Mouse (Mus musculus) adrenal gland, postnatal 36 days (tissue): ENCODE data around the gene Fam155a. TPM values are rescaled to one million over a fixed set of nuclear protein-coding genes. Genes with fewer than 3 reads are reported as not detected.
A peak's percentile ranks its signal among the peaks of the same experiment; 100 is the strongest.
"Not testable (repeated sequence)": the region's sequence is repeated elsewhere in the genome, so short reads cannot be mapped to it uniquely, and the experiment has no call there.

Experiments used
- DNase-seq, 2 experiments: peaks; one replicate each; pipeline ENCODE4 v3.0.0; 2021; ENCODE audit warnings: mixed read lengths in 1 of 2
- total RNA-seq, 2 experiments: library from RNA; stranded (reverse); gene quantifications; 2 replicates each; pipeline ENCODE4 v1.2.3; 2021

Fam155a gene
- total RNA-seq, 2 experiments from 2014 or later = 3.9 to 5.1 TPM

DNA sequence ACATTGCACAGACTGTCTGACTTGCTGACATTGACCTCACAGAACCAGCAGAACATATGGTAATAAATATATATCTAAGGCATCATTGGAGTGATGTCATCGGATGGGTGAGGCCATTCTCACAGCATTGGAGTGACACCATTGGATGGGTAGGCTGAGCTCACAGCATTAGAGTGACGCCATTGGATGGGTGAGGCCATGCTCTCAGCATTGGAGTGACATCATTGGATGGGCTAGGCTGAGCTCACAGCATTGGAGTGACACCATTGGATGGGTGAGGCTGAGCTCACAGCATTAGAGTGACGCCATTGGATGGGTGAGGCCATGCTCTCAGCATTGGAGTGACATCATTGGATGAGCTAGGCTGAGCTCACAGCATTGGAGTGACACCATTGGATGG, 110.9 kb downstream of the Fam155a start:
- not testable (repeated sequence) for DNase-seq

DNA sequence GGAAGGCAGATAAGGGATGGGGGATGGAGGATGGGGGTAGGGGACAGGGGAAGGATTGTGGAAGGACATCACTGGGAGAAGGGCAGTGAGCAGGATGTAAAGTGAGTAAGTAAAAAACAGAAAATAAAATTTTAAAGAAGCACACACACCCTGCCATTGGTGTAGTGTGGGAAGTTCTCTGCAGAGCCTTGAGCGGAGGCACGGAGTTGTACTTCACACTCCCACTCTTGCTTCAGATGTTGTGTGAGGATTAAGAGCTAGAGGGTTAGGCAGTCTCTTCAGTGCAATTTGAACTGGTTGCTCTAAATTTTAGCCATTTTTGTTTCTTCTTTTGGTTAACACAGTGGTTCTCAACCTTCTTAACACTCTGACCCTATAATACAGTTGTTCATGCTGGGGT, 114.1 kb downstream of the Fam155a start:
- no peak for DNase-seq

DNA sequence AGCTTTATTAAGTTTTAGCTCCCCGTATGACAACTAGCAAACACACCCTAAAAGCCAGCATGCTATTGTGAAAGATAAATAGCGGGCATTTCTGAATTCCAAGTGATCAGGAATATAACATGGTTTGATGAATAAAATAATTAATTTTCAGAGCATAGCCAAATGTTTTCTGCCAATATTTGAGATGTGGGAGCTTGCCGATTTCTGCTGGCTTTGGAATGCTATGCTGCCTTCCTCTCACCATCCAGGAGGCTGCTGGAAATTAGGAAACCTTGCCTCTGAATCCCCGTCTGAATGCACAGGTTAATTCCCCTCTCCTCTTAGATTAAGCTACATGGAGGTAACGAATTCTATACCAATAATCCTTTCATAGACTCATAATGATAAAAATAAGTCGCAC, 116.1 kb downstream of the Fam155a start:
- DNase-seq = no peak

DNA sequence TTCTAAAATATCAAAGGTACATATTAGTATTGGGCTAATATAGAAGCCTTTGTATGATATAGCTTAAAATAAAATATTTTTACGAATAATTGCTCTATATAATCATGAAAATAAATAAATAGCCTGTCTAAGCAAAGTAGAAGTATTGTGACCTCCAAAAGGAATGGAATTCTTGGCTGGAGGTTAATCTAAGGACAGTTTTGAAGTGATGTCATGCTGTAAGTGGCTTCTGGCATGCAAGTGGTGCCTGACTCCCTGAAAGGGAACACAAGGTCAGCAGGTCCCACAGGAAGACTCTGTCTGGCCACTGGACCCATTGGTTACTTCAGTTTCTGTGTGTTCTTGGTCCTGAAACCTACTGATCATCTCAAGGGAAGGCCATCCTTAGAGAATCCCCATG, 117.3 kb downstream of the Fam155a start:
- DNase-seq = no peak

DNA sequence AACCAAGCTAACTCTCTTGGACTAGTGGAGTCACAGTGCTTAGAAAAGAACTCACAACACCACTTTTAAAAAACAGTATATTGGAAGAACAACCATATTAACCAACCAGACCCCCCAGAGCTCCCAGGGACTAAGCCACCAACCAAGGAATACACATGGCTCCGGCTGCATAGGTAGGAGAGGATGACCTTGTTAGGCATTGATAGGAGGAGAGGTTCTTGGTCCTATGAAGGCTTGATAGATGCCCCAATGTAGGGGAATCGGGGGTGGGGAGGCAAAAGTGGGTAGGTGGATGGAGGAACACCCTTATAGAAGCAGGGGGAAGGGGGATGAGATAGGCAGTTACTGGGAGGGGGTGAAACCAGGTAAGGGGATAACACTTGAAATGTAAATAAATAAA, 132.8 kb downstream of the Fam155a start:
- no peak for DNase-seq

DNA sequence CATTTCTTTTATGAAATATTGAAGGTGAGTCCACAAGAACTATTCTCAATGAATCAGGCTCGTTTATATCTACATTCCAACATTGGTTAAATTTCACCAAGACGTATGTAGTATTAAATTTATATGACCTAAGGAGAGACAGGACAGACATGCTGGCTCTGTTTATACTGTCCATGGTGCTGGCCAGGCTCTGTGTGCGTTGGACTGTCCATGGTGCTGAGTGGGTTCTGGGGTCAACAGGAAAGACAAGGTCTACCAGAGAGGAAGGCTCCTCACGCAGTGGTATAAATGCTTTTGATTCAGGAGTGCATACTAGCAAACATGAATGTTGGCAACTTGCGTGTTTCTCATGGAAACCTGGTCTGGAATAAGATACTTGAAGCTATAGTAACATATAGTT, 135.7 kb downstream of the Fam155a start:
- DNase-seq = peak; percentile 3 to 22

DNA sequence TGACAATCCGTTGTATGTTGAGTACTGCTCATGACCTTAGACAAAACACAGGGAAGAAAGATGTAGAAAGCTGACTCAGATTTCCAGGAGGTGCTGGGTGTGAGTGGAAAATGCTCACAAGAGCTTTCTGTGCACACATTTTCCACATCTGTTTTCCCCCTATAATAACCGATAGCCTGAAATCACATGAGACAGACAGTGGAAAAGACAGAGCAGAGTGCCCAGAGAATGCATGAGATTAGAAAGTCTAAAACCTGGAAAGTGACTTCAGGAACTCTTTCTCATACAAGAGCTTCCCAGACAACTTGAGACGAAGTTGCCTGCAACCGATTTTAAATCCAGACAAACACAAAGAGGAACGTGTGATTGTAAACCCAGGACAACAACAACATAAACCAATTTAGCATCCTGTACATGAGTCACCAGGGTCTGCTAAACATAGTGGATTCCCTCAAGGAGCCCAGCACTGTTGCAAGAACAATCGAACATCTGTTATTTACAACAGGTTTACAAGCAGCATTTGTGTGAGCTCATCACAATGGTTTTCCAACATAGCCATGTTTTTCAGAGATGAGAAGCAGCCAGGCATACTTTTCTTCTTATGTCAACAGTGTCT, 163.8 kb downstream of the Fam155a start:
- DNase-seq = no peak

DNA sequence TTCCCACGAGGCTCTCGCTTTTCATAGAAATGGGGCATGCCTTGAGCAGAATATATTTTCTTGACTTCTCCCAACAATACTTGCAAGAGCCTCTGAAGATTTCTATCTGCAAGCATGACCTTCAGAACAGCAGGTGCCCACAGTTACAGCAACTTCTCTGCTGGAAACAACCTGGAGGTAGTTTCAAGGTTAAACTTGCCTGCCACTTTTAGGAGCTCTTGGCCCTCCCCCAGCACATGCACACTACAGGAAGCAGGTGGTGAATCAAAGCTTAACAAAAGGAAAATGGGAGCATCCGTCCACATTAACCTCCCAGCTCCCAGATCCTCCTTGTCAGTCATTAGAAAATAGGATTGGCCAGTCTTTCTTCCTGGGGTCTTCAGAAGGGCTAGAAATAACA, 175.0 kb downstream of the Fam155a start:
- DNase-seq = no peak

DNA sequence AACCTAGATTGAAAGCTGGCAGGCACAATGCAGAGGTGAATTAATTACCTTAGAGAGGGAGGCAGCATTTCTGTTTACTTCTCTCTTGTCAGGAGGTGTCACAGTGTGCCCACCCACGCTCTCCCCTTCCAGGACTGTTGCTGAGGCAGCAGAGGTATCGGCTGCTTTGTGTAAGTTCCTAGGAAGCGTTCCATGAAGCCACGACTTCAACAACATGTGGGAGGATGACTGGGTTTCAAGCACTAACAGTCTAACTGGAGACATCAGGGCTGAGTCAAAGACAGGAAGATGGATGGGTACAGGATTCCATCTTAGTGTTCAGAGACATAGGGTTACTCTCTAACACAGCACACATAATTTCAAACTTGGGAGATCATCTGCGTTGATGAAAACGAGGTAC, 189.1 kb downstream of the Fam155a start:
- DNase-seq = no peak

DNA sequence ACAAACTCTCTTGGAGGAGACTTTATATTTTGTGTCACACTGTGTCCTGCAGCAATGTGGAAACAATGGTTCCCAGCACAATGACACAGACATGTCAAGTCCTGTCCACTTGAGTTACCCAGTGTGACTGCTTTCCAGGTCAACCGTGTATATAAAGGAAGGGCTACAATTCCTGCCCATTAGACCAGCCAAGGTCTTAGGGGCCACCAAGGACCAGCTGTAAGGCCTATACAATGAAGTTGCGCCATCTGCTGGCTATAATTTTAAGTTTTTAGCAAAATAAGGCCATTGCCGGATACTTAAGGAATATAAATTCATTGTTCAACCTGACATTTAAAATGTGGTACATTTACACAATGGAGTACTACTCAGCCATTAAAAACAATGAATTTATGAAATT, 190.8 kb downstream of the Fam155a start:
- DNase-seq = peak in 1 of 2 experiments; percentile 6

DNA sequence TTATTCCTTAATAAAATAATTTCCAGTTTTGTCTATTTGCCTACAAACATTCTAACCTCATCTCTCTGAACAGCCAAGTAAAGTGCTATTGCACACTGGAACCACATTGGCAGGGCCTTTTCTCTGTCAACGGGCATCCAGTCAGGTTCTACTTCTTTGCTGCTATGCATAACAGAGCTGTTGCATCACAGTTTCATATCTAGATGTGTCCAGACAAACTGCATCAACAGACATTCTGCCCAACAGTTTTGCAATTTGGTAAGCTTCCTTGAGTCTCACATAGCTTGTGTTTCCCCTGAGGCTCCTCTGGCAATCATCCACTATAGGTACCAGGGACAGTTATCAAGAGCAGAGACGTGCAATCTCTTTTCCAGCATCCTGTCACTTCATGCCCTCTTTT, 199.0 kb downstream of the Fam155a start:
- DNase-seq = no peak

DNA sequence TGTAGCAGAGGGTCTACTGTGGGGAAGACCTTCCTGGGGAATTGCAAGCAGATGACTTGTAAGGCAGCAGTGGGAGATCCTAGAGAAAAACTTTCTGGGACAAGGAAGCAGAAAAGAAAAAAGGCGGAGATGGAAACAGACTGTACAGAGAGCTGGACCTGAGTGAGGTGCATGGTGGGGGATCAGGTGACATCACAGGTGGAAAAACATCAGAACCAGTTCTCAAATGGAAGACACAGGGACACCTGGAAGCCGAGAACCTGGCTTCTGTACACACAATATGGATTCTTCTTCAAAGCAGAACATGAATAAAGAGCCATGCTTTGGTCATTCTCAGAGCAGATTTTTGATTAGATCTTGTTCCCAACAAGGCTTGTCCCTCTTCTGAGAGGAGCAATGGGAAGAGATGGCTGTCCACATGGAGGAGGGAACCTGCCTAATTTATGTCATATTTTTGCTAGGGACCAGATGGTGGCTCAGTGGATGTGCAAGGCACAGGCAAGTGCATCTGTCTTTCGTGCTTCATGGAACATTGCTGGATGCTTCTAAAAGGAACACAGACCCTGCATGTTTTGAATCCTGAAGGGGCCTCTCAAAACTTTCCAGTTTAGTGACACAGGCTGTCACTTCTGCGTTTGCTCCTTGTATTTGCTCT, 201.3 kb downstream of the Fam155a start:
- DNase-seq = no peak

DNA sequence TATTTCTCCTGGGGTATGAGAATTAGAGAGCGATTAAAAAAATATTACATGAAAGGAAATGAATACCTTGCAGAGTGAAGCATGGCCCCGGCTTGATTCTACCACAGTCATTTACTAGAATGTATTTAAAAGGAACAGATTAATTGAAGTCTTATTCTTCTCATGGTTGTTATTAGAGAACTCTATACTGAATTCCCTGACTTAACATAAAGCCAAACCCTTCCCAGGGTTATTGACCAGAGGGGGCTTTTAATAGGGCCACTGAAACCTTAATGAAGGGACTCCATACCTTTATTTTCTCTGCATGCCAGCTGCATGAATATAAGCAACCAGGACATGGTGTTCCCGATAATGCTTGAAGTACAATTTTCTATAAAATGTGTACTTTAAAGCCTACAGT, 221.8 kb downstream of the Fam155a start:
- no peak for DNase-seq

DNA sequence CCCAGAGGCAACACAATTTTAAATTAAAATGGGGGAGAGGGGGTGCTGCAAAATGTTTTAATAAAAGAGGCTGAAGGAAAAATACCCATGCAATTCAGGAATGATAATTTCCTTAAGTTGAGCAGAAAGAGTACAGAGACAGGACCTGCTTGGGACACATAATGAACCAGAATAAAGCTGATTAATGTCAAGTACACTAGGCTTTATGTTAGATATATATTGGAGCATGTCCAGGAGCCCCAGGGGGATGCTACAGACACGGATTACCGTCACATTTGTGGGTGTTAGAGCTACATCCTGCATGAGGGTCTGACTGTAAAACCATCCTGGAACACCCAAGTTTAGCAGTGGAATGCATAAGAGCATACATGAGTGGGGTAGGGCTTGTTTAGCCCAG, 223.4 kb downstream of the Fam155a start:
- no peak for DNase-seq

DNA sequence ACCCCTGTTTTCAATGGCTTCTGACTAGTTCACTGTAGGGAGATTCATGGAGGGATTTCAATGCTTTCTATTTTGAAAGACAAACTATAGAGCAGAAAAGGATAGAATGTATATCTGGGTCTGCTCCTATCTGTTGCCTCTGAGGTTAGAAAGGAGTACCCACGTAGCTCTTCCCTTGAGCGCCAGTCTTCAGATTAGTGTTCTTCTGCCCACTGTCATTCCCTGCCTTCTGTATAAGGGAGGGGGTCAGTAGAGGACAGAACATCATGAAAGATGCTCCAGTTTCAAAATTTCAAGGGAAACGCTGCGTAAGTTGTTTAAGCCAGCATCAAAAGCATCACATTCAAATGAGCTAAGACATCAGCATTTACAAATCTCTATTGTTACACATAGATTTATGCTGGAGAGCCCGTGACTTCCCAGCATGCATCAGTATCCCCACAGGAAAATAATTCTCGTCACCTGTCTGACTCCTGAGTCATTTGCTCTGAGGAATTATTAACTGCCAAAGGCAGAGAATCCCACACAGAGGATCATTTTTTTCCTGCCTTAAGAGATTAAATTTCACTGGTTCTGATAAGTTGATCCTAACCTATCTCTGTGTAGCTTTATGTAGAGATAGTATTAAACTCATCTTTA, 223.9 kb downstream of the Fam155a start:
- DNase-seq = no peak

DNA sequence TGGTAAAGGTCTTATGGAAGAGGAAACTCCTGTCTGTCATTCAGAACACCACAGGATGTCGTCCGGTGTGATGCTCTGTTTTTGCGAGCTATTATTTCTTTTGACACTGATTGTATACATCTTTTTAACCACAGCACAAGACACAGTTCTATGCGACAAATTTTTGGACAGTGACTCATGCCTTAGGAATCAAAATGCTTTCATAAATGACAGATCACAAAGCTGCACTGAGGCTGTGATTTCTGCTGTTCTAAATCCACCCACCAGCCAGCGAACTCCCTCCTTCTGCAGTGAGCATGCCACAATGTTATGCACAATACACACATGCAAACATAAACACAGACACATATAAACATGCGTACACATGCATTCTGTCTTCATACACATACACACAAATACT, 224.5 kb downstream of the Fam155a start:
- DNase-seq = no peak

DNA sequence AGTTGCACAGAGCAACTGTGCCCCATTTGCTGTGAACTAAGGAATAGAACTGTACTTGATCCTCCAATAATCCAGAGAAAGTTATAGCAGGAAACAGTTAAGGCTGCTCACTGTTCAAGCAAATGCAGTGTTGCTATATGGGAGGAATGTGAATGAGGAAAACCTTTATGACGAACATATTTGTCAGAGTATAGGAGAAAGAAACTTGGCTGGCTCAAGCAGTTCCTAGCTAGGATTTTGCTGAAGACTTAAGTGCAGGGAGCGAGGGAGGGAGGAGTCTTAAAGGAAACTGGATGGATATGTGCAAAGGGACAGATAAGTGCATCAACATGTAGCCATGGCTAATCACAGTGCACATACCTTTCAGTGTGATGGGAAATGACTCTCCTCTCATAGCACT, 225.3 kb downstream of the Fam155a start:
- DNase-seq = no peak

DNA sequence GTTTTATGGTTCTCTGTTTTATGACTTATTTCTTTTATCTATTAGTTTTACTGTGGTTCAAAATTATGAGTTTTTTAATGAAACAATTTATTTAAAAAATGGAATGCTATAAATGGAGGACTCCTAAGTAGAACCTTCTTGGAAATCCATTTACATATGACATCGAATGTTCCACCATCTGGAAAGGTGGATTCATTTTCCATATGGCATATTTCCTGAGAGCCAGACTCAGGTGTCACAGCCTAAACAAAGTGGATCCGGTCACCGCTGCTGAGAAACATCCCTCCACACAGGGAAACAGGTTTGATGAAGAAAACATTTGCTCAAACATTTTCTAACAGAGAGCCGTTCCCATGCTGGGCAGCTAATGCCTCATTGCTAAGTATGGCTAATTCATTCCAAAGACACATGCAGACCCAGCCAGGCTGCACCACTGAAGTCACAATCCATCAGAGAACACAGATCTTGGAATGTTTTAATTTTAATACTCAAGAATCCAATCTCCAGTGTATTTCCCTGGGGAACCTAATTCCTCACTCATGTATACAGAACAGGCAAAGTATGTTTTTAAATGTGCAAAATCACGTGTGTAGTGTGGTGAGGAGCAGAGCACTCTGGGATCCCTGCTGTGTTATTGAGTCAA, 235.1 kb downstream of the Fam155a start:
- no peak for DNase-seq

DNA sequence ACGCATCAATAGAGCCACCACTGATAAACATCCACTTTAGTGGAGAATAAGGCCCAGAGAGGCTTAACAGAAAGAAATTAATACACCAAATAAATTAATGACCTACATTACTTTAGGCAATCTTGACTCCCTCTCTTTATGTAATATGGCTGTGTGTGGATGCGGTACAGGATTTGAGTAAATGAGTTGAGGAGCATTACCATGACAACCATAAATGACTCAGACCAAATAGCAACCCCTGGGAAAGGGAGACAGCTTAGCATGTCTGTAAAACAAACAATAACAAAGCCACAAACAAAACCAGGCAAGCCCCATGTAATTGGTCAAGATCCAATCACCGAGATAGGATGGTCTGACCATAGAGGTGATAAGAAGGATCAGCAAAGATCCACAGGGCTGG, 244.4 kb downstream of the Fam155a start:
- no peak for DNase-seq

DNA sequence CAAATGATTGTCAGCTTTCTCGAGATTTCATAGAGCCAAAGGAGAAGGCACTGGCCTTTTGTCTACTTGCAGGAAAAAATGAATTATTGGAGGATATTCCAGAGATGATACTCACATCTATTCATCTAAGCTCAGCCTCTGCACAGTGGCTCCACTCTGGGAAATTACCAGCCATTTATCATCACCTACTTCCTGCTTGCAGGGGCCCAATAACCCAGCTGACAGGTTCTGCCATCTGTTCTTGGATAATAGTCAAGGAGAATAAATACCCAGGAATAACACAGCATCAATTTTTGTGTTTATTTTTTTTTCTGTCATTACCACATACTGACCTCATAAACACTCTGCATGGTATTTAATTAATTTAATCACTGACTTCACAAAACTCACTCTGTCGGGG, 249.4 kb downstream of the Fam155a start:
- DNase-seq = peak in 1 of 2 experiments; percentile 1

DNA sequence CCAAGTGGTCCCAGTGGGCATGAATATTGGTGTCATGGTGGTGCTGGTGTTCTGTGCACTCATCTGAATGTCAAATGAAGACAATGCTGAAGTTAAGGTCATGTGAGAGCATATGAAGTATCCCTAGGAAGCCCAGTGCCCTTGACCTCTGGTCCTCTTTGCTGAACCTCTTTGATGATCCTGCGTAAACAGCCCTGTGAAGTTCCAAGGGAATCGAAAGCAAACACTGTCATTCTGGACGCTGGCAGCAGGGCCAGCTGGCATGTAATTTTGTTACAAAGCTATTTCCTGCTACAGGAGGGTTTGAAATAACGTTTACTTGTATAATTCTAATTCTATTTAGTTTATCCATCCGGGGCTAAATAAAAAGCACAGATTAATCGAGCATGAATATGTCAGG, 270.2 kb downstream of the Fam155a start:
- peak; percentile 33 to 36 for DNase-seq

DNA sequence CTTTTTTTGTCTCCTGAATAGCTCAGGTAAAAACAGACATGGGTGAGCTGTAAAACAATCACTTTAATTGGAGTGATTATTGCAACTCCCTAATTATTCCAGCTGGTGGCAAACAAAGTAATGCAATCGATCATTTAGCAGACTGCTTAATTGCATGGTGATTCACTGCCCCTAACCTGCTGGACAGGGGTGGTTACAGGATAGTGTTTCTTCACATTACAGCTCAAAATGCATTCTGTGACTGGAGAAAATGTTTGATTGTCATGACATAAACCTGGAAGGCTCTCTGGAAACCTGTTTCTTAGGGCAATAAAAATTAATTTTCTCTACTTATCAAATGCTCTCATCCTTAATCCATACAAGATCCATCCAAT, 276.7 kb downstream of the Fam155a start:
- no peak for DNase-seq

DNA sequence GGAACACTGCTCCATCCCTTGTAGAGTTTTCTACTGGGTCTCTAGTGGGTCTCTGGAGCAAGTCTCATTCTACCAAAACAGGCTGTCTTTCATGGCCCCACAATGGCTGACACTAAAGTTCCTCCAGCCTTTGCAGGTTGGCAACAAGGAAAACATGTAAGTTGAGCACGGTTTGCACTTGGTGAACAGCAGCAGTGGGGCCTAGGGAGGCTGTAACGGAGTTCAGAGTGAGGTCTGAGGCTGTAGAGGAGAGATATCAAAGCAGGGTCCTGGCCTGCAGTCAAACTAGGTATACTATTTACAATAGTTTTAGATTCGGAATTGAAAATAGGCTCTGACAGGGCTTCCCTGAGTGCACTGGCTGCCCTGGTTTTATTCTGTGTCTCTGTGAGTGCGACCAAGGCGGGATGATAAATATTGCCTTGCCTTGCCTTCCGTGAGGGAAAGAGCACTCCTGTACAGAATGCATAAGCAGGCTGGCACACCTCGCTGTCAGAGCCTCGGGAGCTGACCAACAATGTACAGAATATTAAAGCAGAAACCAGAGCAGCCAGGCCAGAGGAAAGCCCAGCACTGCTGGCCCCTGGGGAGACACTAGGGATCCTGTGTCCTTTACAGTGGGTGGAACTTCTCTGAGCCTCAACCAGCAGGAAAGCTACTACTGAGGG, 277.3 kb downstream of the Fam155a start:
- DNase-seq = no peak
